Mouse (Mus musculus) forebrain, embryonic 14.5 days (tissue): ENCODE data around the gene Calhm3. TPM values are rescaled to one million over a fixed set of nuclear protein-coding genes. Genes with fewer than 3 reads are reported as not detected.

Source experiments
- ATAC-seq: fragments of 200-750 bp; cut with Nextera tagmentation; 2 replicates; pipeline ENCODE4 v1.8.0; 2017; ENCODE audit warnings: mild to moderate bottlenecking, moderate library complexity
- DNase-seq: peaks from one replicate; pipeline ENCODE4 v3.0.0-alpha.2; 2015; ENCODE audit warnings: low spot score
- H3K27ac ChIP-seq: fragments of 300-500 bp; sonication (generic); 2 replicates; pipeline ENCODE4 v1.5.1; 2014; ENCODE audit warnings: low read depth, mild to moderate bottlenecking, control low read depth, low read length, moderate library complexity
- H3K27me3 ChIP-seq: fragments of 300-500 bp; sonication (generic); replicated peaks from 2 replicates; pipeline ENCODE4 v1.6.1; 2014; ENCODE audit warnings: low read length, control low read depth, mixed read lengths; ENCODE audit not compliant: control insufficient read depth, insufficient read depth
- H3K36me3 ChIP-seq: fragments of 300-500 bp; sonication (generic); 2 replicates; pipeline ENCODE4 v1.6.1; 2014; ENCODE audit warnings: low read length, control low read depth; ENCODE audit not compliant: control insufficient read depth, insufficient read depth
- H3K4me1 ChIP-seq: fragments of 300-500 bp; sonication (generic); 2 replicates; pipeline ENCODE4 v1.6.1; 2014; ENCODE audit warnings: antibody characterized with exemption, low read length, control low read depth; ENCODE audit not compliant: control insufficient read depth, insufficient read depth
- H3K4me2 ChIP-seq: fragments of 300-500 bp; sonication (generic); 2 replicates; pipeline ENCODE4 v1.6.1; 2014; ENCODE audit warnings: mild to moderate bottlenecking, control low read depth, low read length
- H3K4me3 ChIP-seq: fragments of 300-500 bp; sonication (generic); 2 replicates; pipeline ENCODE4 v1.5.1; 2014; ENCODE audit warnings: low read depth, low read length, control low read depth
- H3K9ac ChIP-seq: fragments of 300-500 bp; sonication (generic); 2 replicates; pipeline ENCODE4 v1.6.1; 2014; ENCODE audit warnings: mild to moderate bottlenecking, low read length, control low read depth, moderate library complexity
- H3K9me3 ChIP-seq: fragments of 300-500 bp; sonication (generic); replicated peaks from 2 replicates; pipeline ENCODE4 v1.6.1; 2016; ENCODE audit warnings: low read length, control low read depth, mixed read lengths; ENCODE audit not compliant: control insufficient read depth
- WGBS: fragments of 180-500 bp; shearing (Covaris S2); extraction: QIAGEN DNeasy Blood & Tissue Kit; methylation state at CpG from one replicate; pipeline ENCODE4 v1.1.7; 2014; 5-methylcytosine and 5-hydroxymethylcytosine counted together
- polyA plus RNA-seq: library from polyadenylated mRNA; unstranded; fragments of >200 nt; fragmentation: Nextera tagmentation; extraction: Ambion mirVana; gene quantifications from 2 replicates; pipeline ENCODE4 v1.2.1, GENCODE M21; 2014

The Calhm3 gene
- polyA plus RNA-seq, 1 experiment from 2014 or later, result not detected

DNA sequence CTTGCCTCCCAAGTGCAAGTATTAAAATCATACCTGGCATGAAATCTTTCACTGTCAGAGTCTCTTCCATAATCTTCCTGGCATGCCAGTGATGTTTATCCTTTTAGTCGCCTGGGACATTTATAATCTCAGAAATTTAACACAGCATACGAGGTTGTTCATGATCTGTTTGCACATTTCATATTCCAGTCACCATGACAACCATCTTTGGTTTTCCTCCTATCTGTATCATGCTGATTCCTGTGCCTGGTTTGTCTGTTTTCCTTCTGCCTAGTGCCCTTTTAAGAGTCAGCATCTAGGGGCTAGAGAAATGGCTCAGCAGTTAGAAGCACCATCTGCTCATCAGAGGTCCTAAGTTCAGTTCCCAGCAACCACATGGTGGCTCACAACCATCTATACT is 38.9 kb downstream of the Calhm3 start:
- ATAC-seq, result no peak
- 88% methylated on average over 2 of the region's 2 CpGs for WGBS
- no peaks in the 10 kb centered on the region for H3K4me1 ChIP-seq
- H3K4me3 ChIP-seq, result no peak overlapping the region
- H3K27me3 ChIP-seq, result no peaks in the 10 kb centered on the region
- no peak for DNase-seq
- no peak overlapping the region for H3K27ac ChIP-seq
- no peak overlapping the region for H3K4me2 ChIP-seq
- no peaks in the 10 kb centered on the region for H3K9me3 ChIP-seq
- H3K9ac ChIP-seq, result no peak overlapping the region
- H3K36me3 ChIP-seq, result peaks cover 71% of the 10 kb centered on the region

DNA sequence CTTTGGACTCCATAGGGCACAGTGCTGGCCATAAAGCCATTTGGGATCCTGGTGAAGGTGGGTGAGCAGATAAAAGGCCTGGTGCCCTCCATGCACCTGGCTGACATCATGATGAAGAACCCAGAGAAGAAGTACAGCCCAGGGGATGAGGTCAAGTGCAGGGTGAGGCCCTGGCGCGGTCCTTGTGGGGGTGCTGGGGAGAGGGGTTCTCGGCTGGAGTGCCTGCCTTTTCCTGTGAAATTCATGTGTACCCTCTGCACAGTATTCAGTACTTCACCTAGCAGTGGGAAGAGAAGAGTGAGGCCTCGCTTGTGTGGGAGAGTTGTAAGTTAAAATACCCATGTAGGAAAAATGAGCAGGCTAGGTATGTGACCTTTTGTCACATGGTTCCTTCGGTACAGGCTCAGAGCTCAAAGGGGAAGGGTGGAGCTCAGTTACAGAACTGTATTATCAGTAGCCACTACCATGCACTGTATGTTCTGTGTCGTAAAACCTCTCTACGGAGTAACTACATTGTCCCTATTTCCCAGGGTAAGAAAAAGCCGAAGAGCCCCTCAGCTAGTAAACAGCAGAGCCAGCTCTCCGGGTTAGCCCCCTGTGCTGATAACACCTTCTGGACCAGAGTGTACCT is 52.8 kb downstream of the Calhm3 start:
- 96% methylated on average over 9 of the region's 9 CpGs for WGBS
- ATAC-seq (no peak), DNase-seq (no peak)
- H3K9me3 ChIP-seq, result no peaks in the 10 kb centered on the region
- H3K27me3 ChIP-seq, result no peaks in the 10 kb centered on the region
- H3K4me1 ChIP-seq, result no peaks in the 10 kb centered on the region
- no peak overlapping the region for H3K4me2 ChIP-seq
- peaks cover 98% of the 10 kb centered on the region for H3K36me3 ChIP-seq
- H3K27ac ChIP-seq, result no peak overlapping the region
- H3K9ac ChIP-seq, result no peak overlapping the region
- no peak overlapping the region for H3K4me3 ChIP-seq

Other genes with a start within 250 kb of the Calhm3 start
- 253 and 297 TPM in 2 replicates for gene Ina, start 143.1 kb downstream of the Calhm3 start, polyA plus RNA-seq
- 84.2 and 86.2 TPM in 2 replicates for gene Nt5c2, start 142.6 kb downstream of the Calhm3 start, polyA plus RNA-seq
- gene Pcgf6, start 106.9 kb downstream of the Calhm3 start, polyA plus RNA-seq, result 20.4 and 23.0 TPM in 2 replicates
- gene Taf5, start 90.0 kb downstream of the Calhm3 start, polyA plus RNA-seq, result 8.4 and 10.2 TPM in 2 replicates
- gene Usmg5, start 67.1 kb downstream of the Calhm3 start, polyA plus RNA-seq, result 1,398 and 1,484 TPM in 2 replicates
- gene Pdcd11, start 67.0 kb downstream of the Calhm3 start, polyA plus RNA-seq, result 5.7 and 7.4 TPM in 2 replicates
- 0.69 and 0.83 TPM in 2 replicates for gene Calhm2, start 19.5 kb downstream of the Calhm3 start, polyA plus RNA-seq
- not detected in 2 replicates for gene Calhm1, start 13.5 kb downstream of the Calhm3 start, polyA plus RNA-seq
- gene Neurl1a, start 21.1 kb upstream of the Calhm3 start, polyA plus RNA-seq, result 3.7 and 6.4 TPM in 2 replicates